Mouse (Mus musculus) adrenal gland, postnatal 0 days (tissue): ENCODE measurements around the gene Smpd2. TPM values are rescaled to one million over a fixed set of nuclear protein-coding genes. Genes with fewer than 3 reads are reported as not detected.

Experiments
- polyA plus RNA-seq: library from polyadenylated mRNA; unstranded; fragments of >200 nt; fragmentation: Nextera tagmentation; extraction: Ambion mirVana; gene quantifications from 2 replicates; pipeline ENCODE4 v1.2.1, GENCODE M21; 2015

The Smpd2 gene
- polyA plus RNA-seq = 33.7 and 48.9 TPM in 2 replicates

DNA sequence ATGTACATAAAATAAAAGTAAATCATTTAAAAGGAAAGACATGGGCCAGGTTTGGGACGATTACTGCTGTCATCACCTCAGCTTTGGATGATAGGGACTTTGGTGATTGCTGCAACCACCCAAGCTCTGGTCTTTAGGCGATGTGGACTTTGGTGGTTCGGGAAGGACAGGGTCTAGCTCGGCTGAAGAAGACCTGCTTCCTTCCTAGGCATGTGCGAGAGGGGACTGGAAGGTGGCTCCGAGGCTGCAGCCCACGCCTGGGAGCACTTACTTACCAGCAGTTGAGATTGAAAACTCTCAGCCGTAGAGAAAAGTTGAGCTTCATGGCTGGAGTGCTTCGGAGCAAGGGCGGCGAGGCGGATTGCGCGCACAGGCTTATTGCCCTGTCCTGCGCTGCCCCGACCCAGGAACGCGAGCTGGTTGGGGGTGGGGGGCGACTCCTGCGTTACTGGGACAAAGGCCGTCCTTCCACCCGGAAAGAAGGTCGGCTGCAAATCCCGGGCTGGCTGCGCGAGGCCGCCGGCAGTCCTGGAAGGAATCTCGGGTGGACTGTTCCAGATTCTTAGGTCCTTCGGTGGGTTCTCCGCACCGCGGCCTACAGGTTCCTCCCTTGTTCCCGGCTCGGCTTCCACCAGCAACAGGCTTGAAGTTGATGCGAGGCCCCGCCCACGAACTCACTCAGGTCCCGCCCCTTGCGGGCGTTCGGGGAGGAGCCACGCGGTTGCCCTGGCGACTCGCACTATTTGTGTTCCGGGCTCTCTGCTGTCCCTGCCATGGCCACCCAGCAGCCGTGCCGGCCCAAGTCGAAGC is at the start of gene Smpd2, which contains the start of gene Ppil6:
Smpd2 (minus strand) TSS at position 662 of the 810 bp plus-strand sequence.
Ppil6 (plus strand) TSS at position 732 of the 810 bp plus-strand sequence.

DNA sequence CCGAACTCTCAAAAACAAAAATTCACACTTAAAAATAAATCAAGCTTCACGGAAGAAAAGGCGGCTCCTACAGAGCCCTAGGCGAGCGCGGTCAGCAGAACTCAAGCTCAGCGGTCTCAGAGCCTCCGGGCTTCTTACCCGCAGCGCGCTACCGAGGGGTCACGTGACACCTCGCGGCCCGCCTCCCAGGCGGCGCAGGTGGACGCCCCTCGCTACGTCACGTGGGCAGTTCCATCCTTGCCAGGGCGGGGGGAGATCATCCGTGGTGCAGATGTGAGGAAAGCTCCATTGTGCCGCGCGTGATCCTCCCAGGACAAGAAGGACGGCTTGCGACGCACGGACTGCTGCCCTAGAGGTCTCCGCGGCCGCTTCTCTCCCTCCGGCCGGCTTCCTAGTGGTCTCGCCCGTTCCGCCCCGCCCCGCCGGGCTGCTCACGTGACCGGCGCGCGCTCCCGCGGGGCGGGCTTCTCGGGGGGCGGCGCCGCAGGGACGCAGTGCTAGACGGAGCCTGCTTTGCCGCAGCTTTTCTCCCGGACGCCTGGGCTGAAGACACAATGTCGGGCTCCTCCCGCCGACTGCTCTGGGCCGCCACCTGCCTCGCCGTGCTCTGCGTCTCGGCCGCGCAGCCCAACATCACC is 28.9 kb upstream of the Smpd2 start, which contains the start of gene Cd164:
Cd164 (plus strand) TSS at position 434 of the 638 bp plus-strand sequence.

DNA sequence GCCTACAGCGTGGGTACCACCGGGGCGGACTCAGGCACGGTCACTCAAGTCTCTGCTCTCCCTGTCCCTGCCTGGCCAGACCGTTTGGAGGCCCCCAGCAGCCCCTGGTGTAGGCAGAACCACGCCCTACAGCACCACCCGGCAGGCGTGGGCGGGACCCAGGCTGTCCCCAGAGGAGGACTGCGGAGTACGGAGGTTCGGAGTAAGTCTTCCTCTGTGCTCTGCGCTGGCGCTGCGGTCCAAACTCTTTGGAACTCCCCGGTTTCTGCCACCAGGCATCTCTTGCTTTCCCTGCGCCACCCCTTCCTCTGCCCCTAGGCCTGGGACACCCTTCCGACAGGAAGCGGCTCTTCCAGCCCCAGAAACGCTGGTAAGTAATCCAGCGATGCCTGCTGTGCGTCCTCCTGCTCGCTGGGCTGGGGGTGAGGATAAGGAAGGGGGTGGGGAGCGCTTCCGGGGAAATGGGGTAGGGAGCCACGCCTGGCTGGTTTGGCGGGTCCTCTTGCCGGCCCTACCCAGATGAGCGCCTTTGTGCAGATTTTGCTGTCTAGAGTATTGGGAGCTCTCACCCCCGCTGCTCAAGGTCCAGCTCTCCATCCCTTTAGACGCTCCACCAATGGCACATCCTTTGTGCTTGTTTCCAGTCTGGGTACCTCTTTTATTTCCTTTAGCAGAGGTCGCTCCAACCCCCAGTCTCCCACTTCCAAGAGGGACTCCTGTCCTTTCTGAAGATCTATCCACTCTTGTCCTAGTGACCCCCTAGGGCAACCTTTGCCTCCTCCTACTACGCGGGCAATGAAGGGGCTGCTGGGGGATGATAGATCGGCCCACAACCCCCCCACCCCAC is 13.8 kb downstream of the Smpd2 start, which contains the start of gene Mical1:
Mical1 (plus strand) TSS at position 144 of the 847 bp plus-strand sequence.

DNA sequence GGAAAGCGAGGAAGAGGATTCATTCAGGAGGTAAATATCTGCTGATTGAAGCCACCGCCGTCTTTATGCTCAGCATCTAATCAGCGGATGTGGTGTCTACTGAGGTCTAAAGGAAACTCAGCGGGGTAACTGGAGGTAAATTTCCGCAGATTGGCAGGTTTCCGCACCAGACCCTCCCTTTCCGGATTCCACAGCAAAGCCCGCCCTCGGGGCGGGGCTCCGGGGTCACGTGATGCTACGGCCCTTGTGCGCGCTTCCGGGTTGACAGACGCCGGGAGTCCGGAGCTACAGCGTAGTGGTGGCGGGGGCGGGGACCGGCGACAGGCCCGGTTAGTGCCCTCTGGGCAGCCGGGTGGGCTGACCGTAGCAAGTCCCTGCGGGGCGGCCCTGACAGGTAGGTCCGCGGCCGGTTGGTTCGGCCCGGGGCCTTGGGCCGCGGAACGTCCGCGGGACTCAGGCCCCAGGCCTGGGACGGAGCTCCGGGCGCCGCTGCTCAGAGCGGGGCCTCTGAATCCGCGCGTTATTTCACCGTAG is 40.0 kb downstream of the Smpd2 start, which contains the start of gene Zbtb24:
Zbtb24 (plus strand) TSS at position 247 of the 534 bp plus-strand sequence.

Other genes with a start within 250 kb of the Smpd2 start
- gene Fig4, start 187.1 kb downstream of the Smpd2 start, polyA plus RNA-seq = 15.9 TPM in 2 replicates
- not detected in 2 replicates for gene Ak9, start 186.4 kb downstream of the Smpd2 start, polyA plus RNA-seq
- 17.3 and 18.6 TPM in 2 replicates for gene Zbtb24, start 40.0 kb downstream of the Smpd2 start, polyA plus RNA-seq
- gene Mical1, start 14.1 kb downstream of the Smpd2 start, polyA plus RNA-seq = 15.1 and 22.2 TPM in 2 replicates
- 1.4 and 2.3 TPM in 2 replicates for gene Ppil6, start 70 bp upstream of the Smpd2 start, polyA plus RNA-seq
- 100 and 151 TPM in 2 replicates for gene Cd164, start 29.0 kb upstream of the Smpd2 start, polyA plus RNA-seq
- gene Ccdc162, start 226.3 kb upstream of the Smpd2 start, polyA plus RNA-seq = 0.14 and 0.27 TPM in 2 replicates